Mouse (Mus musculus): Measurements from ENCODE around the gene Intu. TPM values are rescaled to one million over a fixed set of nuclear protein-coding genes. Genes with fewer than 3 reads are reported as not detected.

Intu gene
- polyA plus RNA-seq, 1 experiment, result 3.0 TPM

- no peaks in the 10 kb centered on the region for H3K4me1 ChIP-seq (ENCODE audit: control insufficient read depth, insufficient read depth, low read length)
- H3K27ac ChIP-seq (ENCODE audit: insufficient read depth, low read length), result no peak overlapping the region
- no peak overlapping the region for H3K4me3 ChIP-seq (ENCODE audit: insufficient read depth, low read length)
- TF ChIP-seq CTCF (IDR thresholded peaks at IDR 0.05; ENCODE audit: borderline replicate concordance, insufficient read depth, low read length) (no peak), POLR2A (IDR thresholded peaks at IDR 0.05; ENCODE audit: low read depth, low read length) (no peak)
These were observed 142.4 kb downstream of the Intu start for GRCm38 (mm10) chr3:40673515-40673914.

- no peak for TF ChIP-seq CTCF (IDR thresholded peaks at IDR 0.05; ENCODE audit: borderline replicate concordance, insufficient read depth, low read length)
- no peak for TF ChIP-seq POLR2A (IDR thresholded peaks at IDR 0.05; ENCODE audit: low read depth, low read length)
- Histone ChIP-seq H3K27ac (ENCODE audit: insufficient read depth, low read length) (no peak overlapping the region), H3K4me1 (ENCODE audit: control insufficient read depth, insufficient read depth, low read length) (no peaks in the 10 kb centered on the region)
These were observed 143.9 kb downstream of the Intu start for GRCm38 (mm10) chr3:40674873-40675405.

DNA sequence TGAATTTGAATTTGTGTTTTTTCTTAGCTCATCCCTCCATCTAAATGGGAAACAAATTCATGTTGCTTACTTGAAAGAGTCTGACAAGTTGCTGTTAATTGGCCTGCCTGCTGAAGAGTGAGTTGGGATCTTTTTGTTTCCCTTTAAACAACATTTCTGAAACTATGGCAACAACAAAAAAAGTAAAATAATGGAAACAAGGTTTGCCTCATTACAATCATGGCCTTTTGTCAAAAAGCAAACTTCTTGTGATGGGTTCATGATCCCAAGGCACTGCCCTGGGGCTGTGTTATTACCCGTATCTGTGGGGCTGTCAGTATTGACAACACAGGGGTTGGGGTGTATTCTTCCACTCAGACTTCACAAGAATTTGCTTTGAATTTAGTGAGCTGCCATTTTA, 147.8 kb downstream of the Intu start:
- no peak for TF ChIP-seq POLR2A (IDR thresholded peaks at IDR 0.05; ENCODE audit: low read depth, low read length)
- TF ChIP-seq CTCF (IDR thresholded peaks at IDR 0.05; ENCODE audit: borderline replicate concordance, insufficient read depth, low read length), result no peak
- Histone ChIP-seq H3K4me3 (ENCODE audit: insufficient read depth, low read length) (no peak overlapping the region), H3K4me1 (ENCODE audit: control insufficient read depth, insufficient read depth, low read length) (peaks cover 5% of the 10 kb centered on the region), H3K27ac (ENCODE audit: insufficient read depth, low read length) (no peak overlapping the region)

More at GRCm38 (mm10) chr3:40674873-40675405, 143.9 kb downstream of the Intu start:
- no peak overlapping the region for H3K4me3 ChIP-seq (ENCODE audit: insufficient read depth, low read length)

GRCm38 (mm10) chr3:40682404-40682803, 151.3 kb downstream of the Intu start:
- H3K4me3 ChIP-seq (ENCODE audit: insufficient read depth, low read length), result no peak overlapping the region
- H3K27ac ChIP-seq (ENCODE audit: insufficient read depth, low read length), result no peak overlapping the region
- TF ChIP-seq POLR2A (IDR thresholded peaks at IDR 0.05; ENCODE audit: low read depth, low read length) (no peak), CTCF (IDR thresholded peaks at IDR 0.05; ENCODE audit: borderline replicate concordance, insufficient read depth, low read length) (no peak)
- H3K4me1 ChIP-seq (ENCODE audit: control insufficient read depth, insufficient read depth, low read length), result peaks cover 11% of the 10 kb centered on the region

- no peak overlapping the region for H3K27ac ChIP-seq (ENCODE audit: insufficient read depth, low read length)
- peaks cover 11% of the 10 kb centered on the region for H3K4me1 ChIP-seq (ENCODE audit: control insufficient read depth, insufficient read depth, low read length)
- no peak overlapping the region for H3K4me3 ChIP-seq (ENCODE audit: insufficient read depth, low read length)
- TF ChIP-seq CTCF (IDR thresholded peaks at IDR 0.05; ENCODE audit: borderline replicate concordance, insufficient read depth, low read length), result no peak
- no peak for TF ChIP-seq POLR2A (IDR thresholded peaks at IDR 0.05; ENCODE audit: low read depth, low read length)
These were observed 152.1 kb downstream of the Intu start for GRCm38 (mm10) chr3:40683171-40683570.

DNA sequence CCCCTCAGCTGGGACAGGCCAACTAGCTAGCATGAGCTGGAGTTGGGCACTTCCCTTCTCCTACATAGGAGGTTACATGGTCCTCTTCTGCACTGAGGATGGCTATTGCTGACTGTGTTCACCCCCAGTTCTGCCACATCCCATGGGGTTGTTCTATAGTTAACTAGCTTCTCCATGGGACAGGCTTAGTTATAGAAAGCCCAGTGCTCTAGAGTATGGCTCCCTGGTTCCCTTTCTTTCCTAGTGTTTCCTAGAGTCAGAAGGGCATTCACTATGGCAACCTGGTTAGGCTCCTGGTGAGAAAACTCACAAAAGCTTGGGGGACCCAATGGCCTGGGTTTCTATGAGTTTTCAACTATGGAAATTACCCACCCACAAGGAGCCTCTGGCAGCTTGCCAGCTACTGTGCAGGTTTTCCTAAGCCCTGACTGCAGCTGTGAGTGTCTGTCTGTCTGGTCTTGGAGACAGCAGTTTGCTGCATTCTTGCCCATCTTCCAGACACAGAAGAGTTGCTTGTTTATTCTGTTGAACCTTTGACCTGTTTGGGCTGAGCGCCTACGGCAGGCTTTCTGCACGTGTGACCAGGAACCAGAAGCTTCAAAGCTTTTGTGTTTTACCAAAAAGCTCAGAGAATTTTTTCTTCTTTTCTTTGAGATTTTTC, 154.9 kb downstream of the Intu start:
- TF ChIP-seq CTCF (IDR thresholded peaks at IDR 0.05; ENCODE audit: borderline replicate concordance, insufficient read depth, low read length) (no peak), POLR2A (IDR thresholded peaks at IDR 0.05; ENCODE audit: low read depth, low read length) (no peak)
- H3K27ac ChIP-seq (ENCODE audit: insufficient read depth, low read length), result no peak overlapping the region
- H3K4me3 ChIP-seq (ENCODE audit: insufficient read depth, low read length), result no peak overlapping the region
- peaks cover 11% of the 10 kb centered on the region for H3K4me1 ChIP-seq (ENCODE audit: control insufficient read depth, insufficient read depth, low read length)

DNA sequence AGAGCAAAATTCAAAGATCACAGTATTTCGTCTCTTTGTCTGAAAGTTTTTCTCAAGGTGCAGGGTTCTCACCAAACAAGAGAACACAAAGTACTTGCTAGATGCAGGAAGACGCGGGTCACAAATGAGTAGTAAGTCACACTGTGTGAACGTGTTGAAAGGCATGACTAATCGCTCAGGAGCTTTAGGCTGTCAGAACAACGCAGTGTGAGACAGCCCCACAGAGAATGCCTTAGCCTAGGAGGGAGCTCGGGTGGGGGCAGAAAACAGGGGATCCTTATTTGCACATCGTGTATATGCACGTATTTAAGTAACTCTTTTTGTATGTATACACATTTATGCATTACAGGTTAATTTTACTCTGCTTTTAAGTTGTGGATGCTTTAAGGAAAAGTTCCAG, 155.8 kb downstream of the Intu start:
- Histone ChIP-seq H3K4me1 (ENCODE audit: control insufficient read depth, insufficient read depth, low read length) (peaks cover 11% of the 10 kb centered on the region), H3K4me3 (ENCODE audit: insufficient read depth, low read length) (no peak overlapping the region), H3K27ac (ENCODE audit: insufficient read depth, low read length) (no peak overlapping the region)
- TF ChIP-seq CTCF (IDR thresholded peaks at IDR 0.05; ENCODE audit: borderline replicate concordance, insufficient read depth, low read length) (no peak), POLR2A (IDR thresholded peaks at IDR 0.05; ENCODE audit: low read depth, low read length) (no peak)

GRCm38 (mm10) chr3:40687588-40687987, 156.5 kb downstream of the Intu start:
- Histone ChIP-seq H3K27ac (ENCODE audit: insufficient read depth, low read length) (no peak overlapping the region), H3K4me3 (ENCODE audit: insufficient read depth, low read length) (no peak overlapping the region), H3K4me1 (ENCODE audit: control insufficient read depth, insufficient read depth, low read length) (peaks cover 7% of the 10 kb centered on the region)
- TF ChIP-seq CTCF (IDR thresholded peaks at IDR 0.05; ENCODE audit: borderline replicate concordance, insufficient read depth, low read length) (no peak), POLR2A (IDR thresholded peaks at IDR 0.05; ENCODE audit: low read depth, low read length) (no peak)

DNA sequence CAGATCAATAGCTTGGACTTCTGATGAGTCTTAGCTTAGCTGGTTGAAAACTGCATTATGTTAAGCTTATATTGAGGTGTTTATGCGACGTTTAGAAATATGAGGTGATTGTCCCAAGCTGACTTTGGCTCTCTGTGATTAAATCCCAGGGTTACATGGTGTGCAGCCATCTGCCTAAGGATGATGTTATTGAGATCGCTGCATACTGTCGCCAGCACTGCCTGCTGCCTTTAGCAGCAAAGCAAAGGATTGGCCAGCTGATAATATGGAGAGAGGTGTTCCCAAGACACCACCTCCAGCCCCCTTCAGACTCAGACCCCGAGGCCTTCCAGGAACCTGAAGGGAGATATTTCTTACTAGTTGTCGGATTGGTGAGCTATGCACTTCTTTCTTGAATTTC, 160.5 kb downstream of the Intu start:
- Histone ChIP-seq H3K4me1 (ENCODE audit: control insufficient read depth, insufficient read depth, low read length) (0 out of 2 replicates have a peak, but pooled peaks cover 3% of the 10 kb centered on the region), H3K4me3 (ENCODE audit: insufficient read depth, low read length) (no peak overlapping the region), H3K27ac (ENCODE audit: insufficient read depth, low read length) (no peak overlapping the region)
- no peak for TF ChIP-seq POLR2A (IDR thresholded peaks at IDR 0.05; ENCODE audit: low read depth, low read length)
- no peak for TF ChIP-seq CTCF (IDR thresholded peaks at IDR 0.05; ENCODE audit: borderline replicate concordance, insufficient read depth, low read length)

GRCm38 (mm10) chr3:40693435-40693834, 162.3 kb downstream of the Intu start:
- 0 out of 2 replicates have a peak, but pooled peaks cover 3% of the 10 kb centered on the region for H3K4me1 ChIP-seq (ENCODE audit: control insufficient read depth, insufficient read depth, low read length)
- no peak overlapping the region for H3K4me3 ChIP-seq (ENCODE audit: insufficient read depth, low read length)
- no peak overlapping the region for H3K27ac ChIP-seq (ENCODE audit: insufficient read depth, low read length)
- no peak for TF ChIP-seq POLR2A (IDR thresholded peaks at IDR 0.05; ENCODE audit: low read depth, low read length)
- no peak for TF ChIP-seq CTCF (IDR thresholded peaks at IDR 0.05; ENCODE audit: borderline replicate concordance, insufficient read depth, low read length)

All from embryonic fibroblast, embryonic 13.5 days (primary cell).